Mouse (Mus musculus) kidney, adult 2 months (tissue): ENCODE measurements around the gene Foxn3.

Source experiments
- CTCF ChIP-seq: fragments of 200-500 bp; conservative IDR thresholded peaks from 2 replicates; pipeline ENCODE4 v1.5.1; 2011; ENCODE audit warnings: low read depth, mild to moderate bottlenecking, control low read depth, low read length, moderate library complexity, mixed read lengths; ENCODE audit not compliant: insufficient read depth, insufficient read length
- POLR2A ChIP-seq: fragments of 200-500 bp; IDR thresholded peaks from one replicate; pipeline ENCODE4 v1.6.1; 2011; ENCODE audit warnings: low read depth, low read length, control low read depth

- TF ChIP-seq CTCF (no peak), POLR2A (no peak)
These were observed 188.0 kb downstream of the Foxn3 start for GRCm38 (mm10) chr12:99375426-99375825.
